Mouse (Mus musculus): ENCODE data around the gene Lgr5. TPM values are rescaled to one million over a fixed set of nuclear protein-coding genes. Genes with fewer than 3 reads are reported as not detected.

The Lgr5 gene
- polyA plus RNA-seq, 1 experiment from 2014 or later, result 3.0 TPM

GRCm38 (mm10) chr10:115586246-115587231 lies 1.0 kb downstream of the Lgr5 start:
- Histone ChIP-seq H3K4me1 (peaks cover 32% of the 10 kb centered on the region), H3K27me3 (replicated peaks) (peaks cover 28% of the 10 kb centered on the region), H3K4me2 (peak overlapping the region; percentile 99), H3K36me3 (no peaks in the 10 kb centered on the region), H3K4me3 (replicated peaks) (peak overlapping the region; percentile 75), H3K9ac (replicated peaks) (peak overlapping the region; percentile 67), H3K27ac (replicated peaks) (no peak overlapping the region), H3K9me3 (replicated peaks) (no peaks in the 10 kb centered on the region)
- peak; percentile 71 for ATAC-seq (ENCODE audit: low FRiP score)
- under 1% methylated on average over 41 of the region's 41 CpGs for WGBS

GRCm38 (mm10) chr10:115585491-115586245 lies 1.9 kb downstream of the Lgr5 start:
- ATAC-seq (ENCODE audit: low FRiP score), result no peak
- peaks cover 32% of the 10 kb centered on the region for H3K27me3 ChIP-seq (replicated peaks)
- H3K4me2 ChIP-seq, result peak overlapping the region; percentile 99
- 1% methylated on average over 21 of the region's 21 CpGs for WGBS
- no peaks in the 10 kb centered on the region for H3K36me3 ChIP-seq
- H3K4me1 ChIP-seq, result peaks cover 32% of the 10 kb centered on the region
- H3K27ac ChIP-seq (replicated peaks), result no peak overlapping the region
- H3K9ac ChIP-seq (replicated peaks), result no peak overlapping the region; the same call in 1 of the 2 replicates
- H3K9me3 ChIP-seq (replicated peaks), result no peaks in the 10 kb centered on the region
- H3K4me3 ChIP-seq (replicated peaks), result peak overlapping the region; percentile 75

GRCm38 (mm10) chr10:115584656-115585055 lies 2.9 kb downstream of the Lgr5 start:
- no peak for ATAC-seq (ENCODE audit: low FRiP score)
- H3K4me2 ChIP-seq, result peak overlapping the region; percentile 99

GRCm38 (mm10) chr10:115583071-115583470 lies 4.5 kb downstream of the Lgr5 start:
- Histone ChIP-seq H3K9me3 (replicated peaks) (no peaks in the 10 kb centered on the region), H3K27me3 (replicated peaks) (peaks cover 22% of the 10 kb centered on the region), H3K36me3 (no peaks in the 10 kb centered on the region), H3K4me2 (no peak overlapping the region), H3K27ac (replicated peaks) (no peak overlapping the region), H3K4me3 (replicated peaks) (no peak overlapping the region), H3K9ac (replicated peaks) (no peak overlapping the region), H3K4me1 (peaks cover 34% of the 10 kb centered on the region)
- 84% methylated on average over 3 of the region's 3 CpGs for WGBS
- no peak for ATAC-seq (ENCODE audit: low FRiP score)

More at GRCm38 (mm10) chr10:115584656-115585055, 2.9 kb downstream of the Lgr5 start:
- Histone ChIP-seq H3K27me3 (replicated peaks) (peaks cover 32% of the 10 kb centered on the region), H3K4me1 (peaks cover 33% of the 10 kb centered on the region), H3K9ac (replicated peaks) (no peak overlapping the region), H3K27ac (replicated peaks) (no peak overlapping the region), H3K36me3 (no peaks in the 10 kb centered on the region), H3K4me3 (replicated peaks) (no peak overlapping the region), H3K9me3 (replicated peaks) (no peaks in the 10 kb centered on the region)
- WGBS, result 20% methylated on average over 12 of the region's 14 CpGs

- 83% methylated on average over 9 of the region's 9 CpGs for WGBS
- no peak overlapping the region for H3K27ac ChIP-seq (replicated peaks)
- peaks cover 26% of the 10 kb centered on the region for H3K4me1 ChIP-seq
- no peaks in the 10 kb centered on the region for H3K36me3 ChIP-seq
- ATAC-seq (ENCODE audit: low FRiP score), result no peak
- no peak overlapping the region for H3K4me2 ChIP-seq
- peaks cover 22% of the 10 kb centered on the region for H3K27me3 ChIP-seq (replicated peaks)
- no peak overlapping the region for H3K4me3 ChIP-seq (replicated peaks)
- no peak overlapping the region for H3K9ac ChIP-seq (replicated peaks)
- H3K9me3 ChIP-seq (replicated peaks), result no peaks in the 10 kb centered on the region
Measured at GRCm38 (mm10) chr10:115581971-115582370, 5.6 kb downstream of the Lgr5 start.

- Histone ChIP-seq H3K9me3 (replicated peaks) (no peaks in the 10 kb centered on the region), H3K4me1 (peaks cover 5% of the 10 kb centered on the region), H3K4me2 (no peak overlapping the region), H3K27ac (replicated peaks) (no peak overlapping the region), H3K27me3 (replicated peaks) (peaks cover 13% of the 10 kb centered on the region), H3K9ac (replicated peaks) (no peak overlapping the region), H3K36me3 (no peaks in the 10 kb centered on the region), H3K4me3 (replicated peaks) (no peak overlapping the region)
- 21% methylated on average over 7 of the region's 7 CpGs for WGBS
- no peak for ATAC-seq (ENCODE audit: low FRiP score)
Measured at GRCm38 (mm10) chr10:115579494-115579893, 8.1 kb downstream of the Lgr5 start.

GRCm38 (mm10) chr10:115579076-115579475 lies 8.5 kb downstream of the Lgr5 start:
- Histone ChIP-seq H3K4me1 (peaks cover 5% of the 10 kb centered on the region), H3K36me3 (no peaks in the 10 kb centered on the region), H3K9ac (replicated peaks) (no peak overlapping the region), H3K4me3 (replicated peaks) (no peak overlapping the region), H3K27ac (replicated peaks) (no peak overlapping the region), H3K4me2 (no peak overlapping the region), H3K27me3 (replicated peaks) (peaks cover 8% of the 10 kb centered on the region), H3K9me3 (replicated peaks) (no peaks in the 10 kb centered on the region)
- 64% methylated on average over 7 of the region's 7 CpGs for WGBS
- no peak for ATAC-seq (ENCODE audit: low FRiP score)

- H3K9ac ChIP-seq (replicated peaks), result no peak overlapping the region
- peak overlapping the region; percentile 48; the same call in 1 of the 2 replicates for H3K27ac ChIP-seq (replicated peaks)
- peak overlapping the region; percentile 25 for H3K4me2 ChIP-seq
- no peak for ATAC-seq (ENCODE audit: low FRiP score)
- WGBS, result 8% methylated on average over 3 of the region's 3 CpGs
- H3K9me3 ChIP-seq (replicated peaks), result no peaks in the 10 kb centered on the region
- H3K27me3 ChIP-seq (replicated peaks), result no peaks in the 10 kb centered on the region
- H3K4me3 ChIP-seq (replicated peaks), result no peak overlapping the region
- peaks cover 15% of the 10 kb centered on the region for H3K4me1 ChIP-seq
- H3K36me3 ChIP-seq, result no peaks in the 10 kb centered on the region
Measured at GRCm38 (mm10) chr10:115571734-115572440, 15.7 kb downstream of the Lgr5 start.

- no peaks in the 10 kb centered on the region for H3K27me3 ChIP-seq (replicated peaks)
- H3K4me2 ChIP-seq, result peak overlapping the region; percentile 15; the same call in 1 of the 2 replicates
- WGBS, result 11% methylated on average over 6 of the region's 6 CpGs
- ATAC-seq (ENCODE audit: low FRiP score), result peak; percentile 66; the same call in 1 of the 2 replicates
- no peaks in the 10 kb centered on the region for H3K9me3 ChIP-seq (replicated peaks)
- H3K4me3 ChIP-seq (replicated peaks), result no peak overlapping the region
- H3K36me3 ChIP-seq, result no peaks in the 10 kb centered on the region
- H3K9ac ChIP-seq (replicated peaks), result no peak overlapping the region
- peak overlapping the region; percentile 48 for H3K27ac ChIP-seq (replicated peaks)
- peaks cover 15% of the 10 kb centered on the region for H3K4me1 ChIP-seq
Measured at GRCm38 (mm10) chr10:115571317-115571716, 16.3 kb downstream of the Lgr5 start.

- Histone ChIP-seq H3K4me1 (peaks cover 15% of the 10 kb centered on the region), H3K9me3 (replicated peaks) (no peaks in the 10 kb centered on the region), H3K27me3 (replicated peaks) (no peaks in the 10 kb centered on the region), H3K4me3 (replicated peaks) (no peak overlapping the region), H3K4me2 (peak overlapping the region; percentile 29; the same call in 1 of the 2 replicates), H3K9ac (replicated peaks) (no peak overlapping the region), H3K36me3 (no peaks in the 10 kb centered on the region), H3K27ac (replicated peaks) (peak overlapping the region; percentile 48)
- ATAC-seq (ENCODE audit: low FRiP score), result no peak
- WGBS, result 44% methylated on average over 2 of the region's 2 CpGs
Measured at GRCm38 (mm10) chr10:115570577-115570976, 17.0 kb downstream of the Lgr5 start.

Data from neural tube, embryonic 15.5 days (tissue).